Mouse (Mus musculus): ENCODE data around the gene Nrip3. TPM values are rescaled to one million over a fixed set of nuclear protein-coding genes. Genes with fewer than 3 reads are reported as not detected.

Gene Nrip3
- total RNA-seq (2015) (0.04 TPM in 1 of 2 replicates, not detected in the other), total RNA-seq (2017) (not detected in 2 replicates)

GRCm38 (mm10) chr7:109781470-109782203 lies at the start of gene Nrip3:
Gene Nrip3 (minus strand): TSS chr7:109782025.
- peak; percentile 68 for ATAC-seq (ENCODE audit: poor library complexity, severe bottlenecking)

- ATAC-seq (ENCODE audit: poor library complexity, severe bottlenecking): no peak
Measured at GRCm38 (mm10) chr7:109831376-109831775, 49.6 kb upstream of the Nrip3 start.

- no peak for ATAC-seq (ENCODE audit: poor library complexity, severe bottlenecking)
Measured at GRCm38 (mm10) chr7:109826911-109827310, 45.1 kb upstream of the Nrip3 start.

- no peak for ATAC-seq (ENCODE audit: poor library complexity, severe bottlenecking)
Measured at GRCm38 (mm10) chr7:109825293-109825692, 43.5 kb upstream of the Nrip3 start.

- no peak for ATAC-seq (ENCODE audit: poor library complexity, severe bottlenecking)
Measured at GRCm38 (mm10) chr7:109818600-109818999, 36.8 kb upstream of the Nrip3 start.

- ATAC-seq (ENCODE audit: poor library complexity, severe bottlenecking): peak; percentile 64
Measured at GRCm38 (mm10) chr7:109817954-109818353, 36.1 kb upstream of the Nrip3 start.

GRCm38 (mm10) chr7:109813330-109814140 lies 31.7 kb upstream of the Nrip3 start:
- ATAC-seq (ENCODE audit: poor library complexity, severe bottlenecking): no peak

- ATAC-seq (ENCODE audit: poor library complexity, severe bottlenecking): 0 out of 2 replicates have a peak, but pooled peaks have one; percentile 18
Measured at GRCm38 (mm10) chr7:109807616-109808485, 26.0 kb upstream of the Nrip3 start.

- peak; percentile 70 for ATAC-seq (ENCODE audit: poor library complexity, severe bottlenecking)
Measured at GRCm38 (mm10) chr7:109804843-109805242, 23.0 kb upstream of the Nrip3 start.

- ATAC-seq (ENCODE audit: poor library complexity, severe bottlenecking): no peak
Measured at GRCm38 (mm10) chr7:109804355-109804754, 22.5 kb upstream of the Nrip3 start.

- no peak for ATAC-seq (ENCODE audit: poor library complexity, severe bottlenecking)
Measured at GRCm38 (mm10) chr7:109803516-109803915, 21.7 kb upstream of the Nrip3 start.

- no peak for ATAC-seq (ENCODE audit: poor library complexity, severe bottlenecking)
Measured at GRCm38 (mm10) chr7:109800626-109801025, 18.8 kb upstream of the Nrip3 start.

- ATAC-seq (ENCODE audit: poor library complexity, severe bottlenecking): no peak
Measured at GRCm38 (mm10) chr7:109799168-109799567, 17.3 kb upstream of the Nrip3 start.

GRCm38 (mm10) chr7:109795564-109795963 lies 13.7 kb upstream of the Nrip3 start:
- no peak for ATAC-seq (ENCODE audit: poor library complexity, severe bottlenecking)

GRCm38 (mm10) chr7:109794556-109794955 lies 12.7 kb upstream of the Nrip3 start:
- no peak for ATAC-seq (ENCODE audit: poor library complexity, severe bottlenecking)

GRCm38 (mm10) chr7:109792759-109793158 lies 10.9 kb upstream of the Nrip3 start:
- peak; percentile 88 for ATAC-seq (ENCODE audit: poor library complexity, severe bottlenecking)

- no peak for ATAC-seq (ENCODE audit: poor library complexity, severe bottlenecking)
Measured at GRCm38 (mm10) chr7:109790818-109791217, 9.0 kb upstream of the Nrip3 start.

GRCm38 (mm10) chr7:109787860-109788259 lies 6.0 kb upstream of the Nrip3 start:
- no peak for ATAC-seq (ENCODE audit: poor library complexity, severe bottlenecking)

- no peak for ATAC-seq (ENCODE audit: poor library complexity, severe bottlenecking)
Measured at GRCm38 (mm10) chr7:109783281-109783680, 1.5 kb upstream of the Nrip3 start.

- peak; percentile 58 for ATAC-seq (ENCODE audit: poor library complexity, severe bottlenecking)
Measured at GRCm38 (mm10) chr7:109781087-109781469, 747 bp downstream of the Nrip3 start.

GRCm38 (mm10) chr7:109772251-109772650 lies 9.6 kb downstream of the Nrip3 start:
- ATAC-seq (ENCODE audit: poor library complexity, severe bottlenecking): no peak

Measured in megakaryocyte, adult 5-6 weeks (primary cell).